ENCODE assay signal across 20 mouse cellular contexts in genomic region chr17:73699881-73700280, GRCm38 (mm10). TPM values are rescaled to one million over a fixed set of nuclear protein-coding genes. Genes with fewer than 3 reads are reported as not detected.
DNase-seq lines count a peak whose midpoint lies in the region; ATAC-seq and TF ChIP-seq lines count a peak whose summit lies in the region.
"Had no signal": no experiment of that assay in that cellular context is flagged by ENCODE, and none has a peak within 500 bp of the region (broad histone marks: within the 10 kb centered on the region; RNA-seq: fewer than 3 reads in every experiment).

No protein-coding gene starts in this region.

- intact Hi-C loops in heart, postnatal 36 days (cut with DNase I), result no loop called here

- DNase-seq in midbrain, postnatal 0 days (ENCODE audit: low spot score), result no peak
- DNase-seq in urinary bladder, postnatal 36 days (ENCODE audit: low spot score in 2 of 2), result no peak
- no peak for DNase-seq in c-Kit-positive CD71-positive TER-119-positive erythroid progenitor cells, embryonic 14.5 days (ENCODE audit: low spot score)
- DNase-seq in heart, postnatal 36 days, result no peak
- DNase-seq: cerebellum, postnatal 14 days; gastrocnemius, postnatal 36 days; heart, postnatal 14 days; kidney, adult 9 months; kidney, postnatal 36 days; lung, postnatal 14 days; thymus, adult 18-20 months had no signal

- no peak overlapping the region for H3K4me3 ChIP-seq in midbrain, embryonic 12.5 days
- H3K4me3 ChIP-seq in midbrain, postnatal 0 days (ENCODE audit: low read depth, low read length), result no peak overlapping the region
- H3K4me3 ChIP-seq in forebrain, embryonic 15.5 days, result no peak overlapping the region
- H3K4me3 ChIP-seq in midbrain, embryonic 16.5 days (ENCODE audit: low read depth, low read length), result no peak overlapping the region
- H3K4me3 ChIP-seq: embryonic facial prominence, embryonic 10.5 days; limb, embryonic 15.5 days; megakaryocyte, embryonic 14.5 days had no signal

- no peaks in the 10 kb centered on the region for H3K9me3 ChIP-seq in midbrain, embryonic 12.5 days
- no peaks in the 10 kb centered on the region for H3K9me3 ChIP-seq in midbrain, postnatal 0 days (ENCODE audit: low read length)
- H3K9me3 ChIP-seq in forebrain, embryonic 15.5 days, result no peaks in the 10 kb centered on the region
- no peaks in the 10 kb centered on the region for H3K9me3 ChIP-seq in midbrain, embryonic 16.5 days (replicated peaks; ENCODE audit: control insufficient read depth, low read length, poor library complexity, severe bottlenecking)
- H3K9me3 ChIP-seq: embryonic facial prominence, embryonic 10.5 days; limb, embryonic 15.5 days; megakaryocyte, embryonic 14.5 days had no signal

- H3K4me2 ChIP-seq in midbrain, embryonic 12.5 days (replicated peaks), result no peak overlapping the region
- no peak overlapping the region for H3K4me2 ChIP-seq in midbrain, postnatal 0 days (ENCODE audit: low read depth, low read length, poor library complexity, severe bottlenecking)
- H3K4me2 ChIP-seq in forebrain, embryonic 15.5 days (replicated peaks), result no peak overlapping the region
- no peak overlapping the region for H3K4me2 ChIP-seq in midbrain, embryonic 16.5 days (ENCODE audit: low read length)
- H3K4me2 ChIP-seq: heart, embryonic 11.5 days; limb, embryonic 15.5 days had no signal

- H3K9ac ChIP-seq in midbrain, embryonic 12.5 days (replicated peaks), result no peak overlapping the region
- H3K9ac ChIP-seq in midbrain, postnatal 0 days (replicated peaks; ENCODE audit: low read length, poor library complexity, severe bottlenecking), result no peak overlapping the region
- no peak overlapping the region for H3K9ac ChIP-seq in forebrain, embryonic 15.5 days (replicated peaks)
- H3K9ac ChIP-seq in midbrain, embryonic 16.5 days (ENCODE audit: low read depth, low read length), result no peak overlapping the region
- H3K9ac ChIP-seq: limb, embryonic 15.5 days had no signal

- no peaks in the 10 kb centered on the region for H3K36me3 ChIP-seq in midbrain, embryonic 12.5 days
- H3K36me3 ChIP-seq in midbrain, postnatal 0 days (ENCODE audit: insufficient read depth, low read length), result no peaks in the 10 kb centered on the region
- H3K36me3 ChIP-seq in forebrain, embryonic 15.5 days, result no peaks in the 10 kb centered on the region
- H3K36me3 ChIP-seq in midbrain, embryonic 16.5 days (ENCODE audit: control insufficient read depth, insufficient read depth, low read length), result no peaks in the 10 kb centered on the region
- H3K36me3 ChIP-seq: embryonic facial prominence, embryonic 10.5 days; limb, embryonic 15.5 days had no signal

- ATAC-seq in midbrain, embryonic 12.5 days (ENCODE audit: low FRiP score, low read depth), result peak; percentile 57; the same call in 1 of the 2 replicates
- no peak for ATAC-seq in midbrain, postnatal 0 days (ENCODE audit: low FRiP score)
- ATAC-seq in forebrain, embryonic 15.5 days (replicated peaks), result peak; percentile 42
- ATAC-seq in midbrain, embryonic 16.5 days, result no peak
- ATAC-seq: inflammation-experienced regulatory T-cells, adult 6 months had no signal

- H3K4me1 ChIP-seq in midbrain, embryonic 12.5 days, result peaks cover 24% of the 10 kb centered on the region
- peaks cover 15% of the 10 kb centered on the region; the same call in 1 of the 2 replicates for H3K4me1 ChIP-seq in midbrain, postnatal 0 days (ENCODE audit: insufficient read depth, low read length)
- H3K4me1 ChIP-seq in forebrain, embryonic 15.5 days, result peaks cover 28% of the 10 kb centered on the region
- H3K4me1 ChIP-seq in midbrain, embryonic 16.5 days (ENCODE audit: control insufficient read depth, insufficient read depth, low read length), result peaks cover 15% of the 10 kb centered on the region
- H3K4me1 ChIP-seq: limb, embryonic 15.5 days; megakaryocyte, embryonic 14.5 days had no signal

- 40% methylated on average over 6 of the region's 6 CpGs for WGBS in midbrain, embryonic 12.5 days
- 28% methylated on average over 6 of the region's 6 CpGs for WGBS in midbrain, postnatal 0 days
- WGBS in forebrain, embryonic 15.5 days, result 7% methylated on average over 6 of the region's 6 CpGs
- WGBS in midbrain, embryonic 16.5 days, result 21% methylated on average over 6 of the region's 6 CpGs

- H3K27ac ChIP-seq in midbrain, embryonic 12.5 days (replicated peaks), result peak overlapping the region; percentile 73; the same call in 1 of the 2 replicates
- H3K27ac ChIP-seq in midbrain, postnatal 0 days (ENCODE audit: low read depth, low read length), result no peak overlapping the region
- peak overlapping the region; percentile 31; the same call in 1 of the 2 replicates for H3K27ac ChIP-seq in forebrain, embryonic 15.5 days (replicated peaks)
- 0 out of 2 replicates have a peak overlapping the region, but pooled peaks have one; percentile 14 for H3K27ac ChIP-seq in midbrain, embryonic 16.5 days (ENCODE audit: low read length)
- H3K27ac ChIP-seq: embryonic facial prominence, embryonic 10.5 days; limb, embryonic 15.5 days had no signal

- no peaks in the 10 kb centered on the region for H3K27me3 ChIP-seq in midbrain, embryonic 12.5 days
- no peaks in the 10 kb centered on the region for H3K27me3 ChIP-seq in midbrain, postnatal 0 days (ENCODE audit: insufficient read depth, low read length)
- no peaks in the 10 kb centered on the region for H3K27me3 ChIP-seq in forebrain, embryonic 15.5 days
- no peaks in the 10 kb centered on the region for H3K27me3 ChIP-seq in midbrain, embryonic 16.5 days (ENCODE audit: control insufficient read depth, insufficient read depth, low read depth, low read length)
- H3K27me3 ChIP-seq: limb, embryonic 15.5 days had no signal

- TF ChIP-seq CTCF in midbrain, postnatal 0 days (IDR thresholded peaks at IDR 0.05), result no peak

RNA-seq across cellular contexts. Expression of gene Galnt14, which starts 10.4 kb away (rescaled TPM):
- 6.8 and 7.8 TPM in 2 replicates for polyA plus RNA-seq in midbrain, embryonic 12.5 days (2016; fragmentation: Nextera tagmentation; extraction: Ambion mirVana)
- total RNA-seq in midbrain, postnatal 0 days (2014; rRNA removed), result 18.9 and 27.8 TPM in 2 replicates
- polyA plus RNA-seq in midbrain, postnatal 0 days (2015; fragmentation: Nextera tagmentation; extraction: Ambion mirVana), result 22.0 and 22.8 TPM in 2 replicates
- polyA plus RNA-seq in forebrain, embryonic 15.5 days (2015; fragmentation: Nextera tagmentation; extraction: Ambion mirVana), result 9.1 and 9.8 TPM in 2 replicates
- polyA plus RNA-seq in midbrain, embryonic 16.5 days (2015; fragmentation: Nextera tagmentation; extraction: Ambion mirVana), result 20.4 and 25.2 TPM in 2 replicates
- not detected for total RNA-seq in heart, postnatal 36 days (2021)
- total RNA-seq: gastrocnemius, postnatal 36 days; heart, postnatal 14 days had no signal
- polyA plus RNA-seq: liver, embryonic 16.5 days had no signal

Comparison
In these comparisons a context has a peak if more than half of its experiments do, and no peak if none do; other contexts are left out.
1. ATAC-seq: peak in midbrain, embryonic 12.5 days (single experiment) and forebrain, embryonic 15.5 days (single experiment); none in midbrain, postnatal 0 days (single experiment) and midbrain, embryonic 16.5 days (single experiment).